Mouse (Mus musculus): ENCODE measurements at regions not wholly inside any gene's neighbourhood (a gene's known extent, or its start where the extent isn't known, plus 50 kb on each side); places are given as distances from the start of the nearest gene placed in this dataset.

- no peaks in the 10 kb centered on the region for H3K27me3 ChIP-seq (replicated peaks)
- in situ Hi-C loops (cut with MboI; ENCODE audit: low pct_ligation_motif_present, low pct_unique_long_range_greater_than_20kb, low sequenced_read_pairs): loop anchor here (5.0 to 10.0 kb wide), 2 partner anchors 103 to 215 kb away; no protein-coding TSS in a partner anchor
- no peaks in the 10 kb centered on the region for H3K79me2 ChIP-seq (replicated peaks; ENCODE audit: control insufficient read depth, extremely low read depth, insufficient read depth, poor library complexity, severe bottlenecking)
- no peak overlapping the region for H3K9ac ChIP-seq (ENCODE audit: insufficient read depth, low read depth)
- TF ChIP-seq JUND (conservative IDR thresholded peaks at IDR 0.05; ENCODE audit: low read depth, low read length) (no peak), EP300 (IDR thresholded peaks at IDR 0.05; ENCODE audit: low read length) (no peak), MXI1 (IDR thresholded peaks at IDR 0.05; ENCODE audit: low read depth, low read length) (no peak), JUN (IDR thresholded peaks at IDR 0.05; ENCODE audit: insufficient read depth, low read depth, low read length) (no peak), ELF1 (IDR thresholded peaks at IDR 0.05; ENCODE audit: low read depth, low read length) (no peak), SMC3 (IDR thresholded peaks at IDR 0.05; ENCODE audit: low read depth, low read length) (no peak), UBTF (IDR thresholded peaks at IDR 0.05; ENCODE audit: low read depth, low read length) (no peak), TCF12 (IDR thresholded peaks at IDR 0.05; ENCODE audit: low read depth, low read length) (no peak), ZC3H11A (IDR thresholded peaks at IDR 0.05; ENCODE audit: low read depth, low read length) (no peak), ETS1 (conservative IDR thresholded peaks at IDR 0.05; ENCODE audit: low read depth, low read length) (no peak)
- H3K4me1 ChIP-seq (ENCODE audit: control insufficient read depth in 1 of 2, insufficient read depth in 2 of 2): no peaks in the 10 kb centered on the region
- no peak for DNase-seq (ENCODE audit: extremely low read depth)
- H3K4me2 ChIP-seq (ENCODE audit: insufficient read depth, low read depth, poor library complexity, severe bottlenecking): no peak overlapping the region
- dilution Hi-C loops (cut with MboI; ENCODE audit: extremely low pct_ligation_motif_present, extremely low pct_unique_long_range_greater_than_20kb, low sequenced_read_pairs): no loop called here
- H3K4me3 ChIP-seq (replicated peaks in 1 of 3; ENCODE audit: low read depth in 2 of 3, low read length in 2 of 3, poor library complexity in 1 of 3): no peak overlapping the region
- no peaks in the 10 kb centered on the region for H3K9me3 ChIP-seq (replicated peaks; ENCODE audit: low read length)
- no peak overlapping the region for H3K27ac ChIP-seq (ENCODE audit: insufficient read depth, low read depth)
- H3K36me3 ChIP-seq (replicated peaks in 1 of 2; ENCODE audit: control insufficient read depth in 1 of 2, insufficient read depth in 1 of 2, low read length in 1 of 2): no peaks in the 10 kb centered on the region
These were observed 66.3 kb upstream of the Smg1 start for GRCm38 (mm10) chr7:118309733-118310132.

- Histone ChIP-seq H3K27ac (ENCODE audit: insufficient read depth, low read depth) (no peak overlapping the region), H3K36me3 (replicated peaks in 1 of 2; ENCODE audit: control insufficient read depth in 1 of 2, insufficient read depth in 1 of 2, low read length in 1 of 2) (no peaks in the 10 kb centered on the region), H3K9me3 (replicated peaks; ENCODE audit: low read length) (no peaks in the 10 kb centered on the region), H3K9ac (ENCODE audit: insufficient read depth, low read depth) (no peak overlapping the region), H3K79me2 (replicated peaks; ENCODE audit: control insufficient read depth, extremely low read depth, insufficient read depth, poor library complexity, severe bottlenecking) (no peaks in the 10 kb centered on the region), H3K4me2 (ENCODE audit: insufficient read depth, low read depth, poor library complexity, severe bottlenecking) (no peak overlapping the region), H3K4me3 (replicated peaks in 1 of 3; ENCODE audit: low read depth in 2 of 3, low read length in 2 of 3, poor library complexity in 1 of 3) (no peak overlapping the region), H3K27me3 (replicated peaks) (no peaks in the 10 kb centered on the region), H3K4me1 (ENCODE audit: control insufficient read depth in 1 of 2, insufficient read depth in 2 of 2) (no peaks in the 10 kb centered on the region)
- DNase-seq (ENCODE audit: extremely low read depth): no peak
- dilution Hi-C loops (cut with MboI; ENCODE audit: extremely low pct_ligation_motif_present, extremely low pct_unique_long_range_greater_than_20kb, low sequenced_read_pairs) (no loop called here), in situ Hi-C loops (cut with MboI; ENCODE audit: low pct_ligation_motif_present, low pct_unique_long_range_greater_than_20kb, low sequenced_read_pairs) (loop anchor here (10.0 kb wide), 1 partner anchor 216 kb away; no protein-coding TSS in a partner anchor)
- TF ChIP-seq E2F4 (IDR thresholded peaks at IDR 0.05; ENCODE audit: insufficient replicate concordance, low read depth, low read length): no peak
- no peak for TF ChIP-seq TBP (conservative IDR thresholded peaks at IDR 0.05; ENCODE audit: low read depth, low read length)
- no peak for TF ChIP-seq PAX5 (IDR thresholded peaks at IDR 0.05; ENCODE audit: low read length)
- no peak for TF ChIP-seq ZC3H11A (IDR thresholded peaks at IDR 0.05; ENCODE audit: low read depth, low read length)
- TF ChIP-seq ELF1 (IDR thresholded peaks at IDR 0.05; ENCODE audit: low read depth, low read length): no peak
- TF ChIP-seq RAD21 (IDR thresholded peaks at IDR 0.05; ENCODE audit: low read depth, low read length): no peak
- TF ChIP-seq EP300 (IDR thresholded peaks at IDR 0.05; ENCODE audit: low read length): no peak
- TF ChIP-seq TCF12 (IDR thresholded peaks at IDR 0.05; ENCODE audit: low read depth, low read length): no peak
These were observed 65.4 kb upstream of the Smg1 start for GRCm38 (mm10) chr7:118308882-118309281.

All from CH12.LX (cell line).